Mouse (Mus musculus) CH12.LX (cell line): ENCODE measurements around the gene Tpo. TPM values are rescaled to one million over a fixed set of nuclear protein-coding genes. Genes with fewer than 3 reads are reported as not detected.

Experiments
- DNase-seq: peaks from one replicate; pipeline ENCODE4 v3.0.0-alpha.2; 2013; ENCODE audit errors: extremely low read depth
- H3K27ac ChIP-seq: 2 replicates; pipeline ENCODE4 v1.5.1; 2012; ENCODE audit warnings: low read depth, mild to moderate bottlenecking, control low read depth, moderate library complexity; ENCODE audit not compliant: insufficient read depth
- H3K27me3 ChIP-seq: replicated peaks from 2 replicates; pipeline ENCODE3; 2012; ENCODE audit warnings: inconsistent platforms
- H3K36me3 ChIP-seq, 2 experiments: replicated peaks in 1 of 2; 2 replicates each; pipeline versions ENCODE3 to v1.6.1; 2012; ENCODE audit warnings: inconsistent platforms in 1 of 2, low read length in 1 of 2, mild to moderate bottlenecking in 1 of 2, mixed read lengths in 1 of 2, moderate library complexity in 1 of 2; ENCODE audit not compliant: control insufficient read depth in 1 of 2, insufficient read depth in 1 of 2
- H3K4me1 ChIP-seq, 2 experiments: 2 replicates each; pipeline ENCODE4 v1.6.1; 2012; ENCODE audit warnings: inconsistent platforms in 1 of 2, moderate library complexity in 1 of 2; ENCODE audit not compliant: insufficient read depth in 2 of 2, control insufficient read depth in 1 of 2
- H3K4me2 ChIP-seq: 2 replicates; pipeline ENCODE4 v1.6.1; 2012; ENCODE audit warnings: low read depth, mild to moderate bottlenecking, control low read depth; ENCODE audit not compliant: poor library complexity, insufficient read depth, severe bottlenecking
- H3K4me3 ChIP-seq, 3 experiments: fragments of 150-350 bp in 1 of 3; sonication (generic) in 1 of 3; replicated peaks in 1 of 3; 2 replicates each; pipeline versions ENCODE3 to v1.5.1; 2011 to 2012; ENCODE audit warnings: low read depth in 2 of 3, low read length in 2 of 3, mild to moderate bottlenecking in 2 of 3, moderate library complexity in 2 of 3, control low read depth in 1 of 3, improper control_type of control experiment in 1 of 3, inconsistent platforms in 1 of 3, mixed read lengths in 1 of 3; ENCODE audit not compliant: poor library complexity in 1 of 3
- H3K79me2 ChIP-seq: replicated peaks from 2 replicates; pipeline ENCODE4 v1.6.1; 2012; ENCODE audit warnings: mild to moderate bottlenecking, moderate library complexity; ENCODE audit not compliant: control insufficient read depth, poor library complexity, insufficient read depth, severe bottlenecking; ENCODE audit errors: extremely low read depth
- H3K9ac ChIP-seq: 2 replicates; pipeline ENCODE4 v1.6.1; 2012; ENCODE audit warnings: low read depth, mild to moderate bottlenecking, control low read depth, moderate library complexity; ENCODE audit not compliant: insufficient read depth
- H3K9me3 ChIP-seq: replicated peaks from 2 replicates; pipeline ENCODE3; 2012; ENCODE audit warnings: low read length, inconsistent platforms, mixed read lengths
- BHLHE40 ChIP-seq: IDR thresholded peaks from 2 replicates; pipeline ENCODE4 v1.6.1; 2011; ENCODE audit warnings: mild to moderate bottlenecking, low read depth, low read length, improper control_type of control experiment
- CTCF ChIP-seq, 2 experiments: IDR thresholded peaks in 1 of 2; conservative IDR thresholded peaks in 1 of 2; 2 replicates each; pipeline ENCODE4 v1.5.1; 2011 to 2012; ENCODE audit warnings: low read depth in 2 of 2, low read length in 2 of 2, improper control_type of control experiment in 1 of 2, inconsistent platforms in 1 of 2, mild to moderate bottlenecking in 1 of 2, moderate library complexity in 1 of 2
- E2F4 ChIP-seq: IDR thresholded peaks from 2 replicates; pipeline ENCODE4 v1.6.1; 2011; ENCODE audit warnings: low read depth, low read length, improper control_type of control experiment; ENCODE audit not compliant: insufficient replicate concordance
- ELF1 ChIP-seq: IDR thresholded peaks from 2 replicates; pipeline ENCODE4 v1.6.1; 2014; ENCODE audit warnings: low read depth, mild to moderate bottlenecking, inconsistent platforms, low read length, improper control_type of control experiment
- EP300 ChIP-seq: IDR thresholded peaks from 2 replicates; pipeline ENCODE4 v1.6.1; 2011; ENCODE audit warnings: low read length, improper control_type of control experiment
- ETS1 ChIP-seq: conservative IDR thresholded peaks from 2 replicates; pipeline ENCODE4 v1.6.1; 2012; ENCODE audit warnings: low read depth, mild to moderate bottlenecking, inconsistent platforms, low read length, improper control_type of control experiment, moderate library complexity
- GABPA ChIP-seq: IDR thresholded peaks from 2 replicates; pipeline ENCODE4 v1.6.1; 2012; ENCODE audit warnings: low read depth, low read length, improper control_type of control experiment, inconsistent platforms; ENCODE audit not compliant: insufficient replicate concordance
- IRF4 ChIP-seq: IDR thresholded peaks from 2 replicates; pipeline ENCODE4 v1.6.1; 2014; ENCODE audit warnings: low read depth, mild to moderate bottlenecking, inconsistent platforms, low read length, improper control_type of control experiment
- JUN ChIP-seq: IDR thresholded peaks from 2 replicates; pipeline ENCODE4 v1.6.1; 2011; ENCODE audit warnings: low read depth, mild to moderate bottlenecking, low read length, improper control_type of control experiment, moderate library complexity; ENCODE audit not compliant: insufficient read depth
- KAT2A ChIP-seq: IDR thresholded peaks from 2 replicates; pipeline ENCODE4 v1.6.1; 2012; ENCODE audit warnings: low read length, improper control_type of control experiment, inconsistent platforms; ENCODE audit not compliant: insufficient replicate concordance
- MAX ChIP-seq: IDR thresholded peaks from 2 replicates; pipeline ENCODE4 v1.6.1; 2011; ENCODE audit warnings: low read length, improper control_type of control experiment
- MXI1 ChIP-seq: IDR thresholded peaks from 2 replicates; pipeline ENCODE4 v1.6.1; 2011; ENCODE audit warnings: mild to moderate bottlenecking, low read depth, low read length, improper control_type of control experiment
- MYC ChIP-seq: IDR thresholded peaks from 2 replicates; pipeline ENCODE4 v1.6.1; 2011; ENCODE audit warnings: low read depth, mild to moderate bottlenecking, improper control_type of control experiment, low read length
- NELFE ChIP-seq: IDR thresholded peaks from 2 replicates; pipeline ENCODE4 v1.6.1; 2011; ENCODE audit warnings: low read depth, low read length, improper control_type of control experiment
- PAX5 ChIP-seq: IDR thresholded peaks from 2 replicates; pipeline ENCODE4 v1.6.1; 2012; ENCODE audit warnings: low read length, inconsistent platforms, mixed read lengths
- POLR2A ChIP-seq: IDR thresholded peaks from 2 replicates; pipeline ENCODE4 v1.6.1; 2011; ENCODE audit warnings: low read depth, mild to moderate bottlenecking, improper control_type of control experiment, low read length
- POLR2AphosphoS2 ChIP-seq: IDR thresholded peaks from 2 replicates; pipeline ENCODE4 v1.6.1; 2011; ENCODE audit warnings: low read depth, low read length, improper control_type of control experiment
- SIN3A ChIP-seq: IDR thresholded peaks from 2 replicates; pipeline ENCODE4 v1.6.1; 2012; ENCODE audit warnings: low read length, improper control_type of control experiment, inconsistent platforms
- USF1 ChIP-seq: IDR thresholded peaks from 2 replicates; pipeline ENCODE4 v1.6.1; 2014; ENCODE audit warnings: low read depth, mild to moderate bottlenecking, inconsistent platforms, low read length, improper control_type of control experiment
- ZC3H11A ChIP-seq: IDR thresholded peaks from 2 replicates; pipeline ENCODE4 v1.6.1; 2012; ENCODE audit warnings: low read depth, mild to moderate bottlenecking, inconsistent platforms, low read length, improper control_type of control experiment
- ZMIZ1 ChIP-seq: IDR thresholded peaks from 2 replicates; pipeline ENCODE4 v1.6.1; 2012; ENCODE audit warnings: low read depth, mild to moderate bottlenecking, inconsistent platforms, low read length, improper control_type of control experiment
- dilution Hi-C: fragments of 300-500 bp; cut with MboI; formaldehyde crosslinking; loops from 2 replicates; pipeline ENCODE4 v1.14.3; 2020; ENCODE audit warnings: low sequenced_read_pairs; ENCODE audit not compliant: extremely low pct_unique_long_range_greater_than_20kb, extremely low pct_ligation_motif_present
- in situ Hi-C: fragments of 300-500 bp; cut with MboI; formaldehyde crosslinking; loops from 3 replicates; pipeline ENCODE4 v1.14.3; 2019; ENCODE audit warnings: low sequenced_read_pairs, low pct_ligation_motif_present, low pct_unique_long_range_greater_than_20kb, mixed read lengths
- polyA plus RNA-seq: library from polyadenylated mRNA; unstranded; fragments of >175 nt; gene quantifications from 2 replicates; pipeline ENCODE4 v1.2.1, GENCODE M21; 2012; ENCODE audit warnings: low read depth; ENCODE audit not compliant: insufficient read length
- total RNA-seq, 2 experiments: library from RNA; depleted of rRNA; stranded (reverse); fragments of 300-350 nt in 1 of 2; fragments of >200 nt in 1 of 2; gene quantifications; 2 replicates each; pipeline ENCODE4 v1.2.3; 2012 to 2014

Gene Tpo
- total and polyA plus RNA-seq, 3 experiments, result not detected

DNA sequence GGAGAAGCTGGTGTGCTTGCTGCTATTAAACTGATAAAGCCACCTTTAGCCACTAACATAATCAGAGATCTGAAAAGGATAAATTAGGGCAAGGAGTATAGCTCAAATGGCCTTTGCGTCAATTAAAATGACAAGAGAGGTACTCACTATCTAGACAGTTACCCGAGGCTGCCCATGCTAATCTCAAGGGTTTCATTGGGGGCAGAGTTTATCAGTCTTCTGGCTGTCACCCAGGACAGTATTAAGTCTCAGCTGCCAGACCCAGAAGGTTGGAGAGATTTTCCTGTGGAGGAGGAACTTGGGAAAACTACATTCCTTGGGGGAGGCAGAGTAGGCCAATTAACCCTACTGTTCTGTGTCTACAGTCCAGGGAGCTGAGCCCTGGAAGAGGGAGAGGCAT, 63.1 kb downstream of the Tpo start:
- H3K36me3 ChIP-seq, result no peaks in the 10 kb centered on the region
- DNase-seq, result no peak
- no peaks in the 10 kb centered on the region for H3K4me1 ChIP-seq
- no peak overlapping the region for H3K4me2 ChIP-seq
- H3K79me2 ChIP-seq, result no peaks in the 10 kb centered on the region
- H3K27ac ChIP-seq, result no peak overlapping the region
- no peak overlapping the region for H3K4me3 ChIP-seq
- no peaks in the 10 kb centered on the region for H3K27me3 ChIP-seq
- TF ChIP-seq CTCF (conservative IDR thresholded peaks at IDR 0.05 in 1 of 2, IDR thresholded peaks at IDR 0.05 in 1 of 2; ENCODE audit: low read depth in 2 of 2, low read length in 2 of 2), result no peak
- no peak for TF ChIP-seq ELF1
- no peak for TF ChIP-seq MYC
- no peak for TF ChIP-seq KAT2A
- TF ChIP-seq POLR2AphosphoS2, result no peak
- TF ChIP-seq E2F4, result no peak
- no peak for TF ChIP-seq MXI1
- TF ChIP-seq ZMIZ1, result no peak
- TF ChIP-seq EP300, result no peak
- no peak for TF ChIP-seq IRF4
- TF ChIP-seq USF1, result no peak
- TF ChIP-seq NELFE, result no peak
- TF ChIP-seq, all 38 proteins: peak for 0
- Histone ChIP-seq H3K9me3 (no peaks in the 10 kb centered on the region), H3K9ac (no peak overlapping the region)
- in situ Hi-C loops, result no loop called here
- dilution Hi-C loops, result no loop called here

DNA sequence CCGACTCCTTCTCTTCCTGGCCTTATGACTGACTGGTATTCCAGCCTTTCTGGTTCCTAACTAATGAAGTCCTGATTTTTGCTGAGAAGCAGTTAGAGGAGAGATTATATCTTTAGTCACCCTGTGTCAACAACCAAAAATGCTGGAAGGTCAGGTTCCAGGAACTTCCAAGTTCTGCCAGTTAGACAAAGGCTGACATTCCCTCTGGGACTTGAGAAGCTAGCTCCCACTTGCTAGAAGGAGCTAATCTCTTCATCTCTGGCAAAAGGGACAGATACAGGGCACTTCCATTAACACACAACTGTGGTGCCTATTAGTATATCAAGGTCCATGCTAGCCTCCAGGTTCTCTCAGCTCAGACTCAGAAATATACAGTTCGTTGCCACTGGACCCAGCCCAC, 64.6 kb downstream of the Tpo start:
- in situ Hi-C loops, result no loop called here

GRCm38 (mm10) chr12:30062118-30062505, 70.3 kb downstream of the Tpo start:
- Histone ChIP-seq H3K4me2 (no peak overlapping the region), H3K9ac (no peak overlapping the region), H3K36me3 (no peaks in the 10 kb centered on the region), H3K27ac (no peak overlapping the region), H3K4me3 (no peak overlapping the region), H3K9me3 (no peaks in the 10 kb centered on the region), H3K79me2 (no peaks in the 10 kb centered on the region), H3K4me1 (no peaks in the 10 kb centered on the region), H3K27me3 (no peaks in the 10 kb centered on the region)
- in situ Hi-C loops (no loop called here), dilution Hi-C loops (no loop called here)
- DNase-seq, result no peak
- no peak for TF ChIP-seq ZC3H11A
- no peak for TF ChIP-seq JUN
- TF ChIP-seq E2F4, result no peak
- TF ChIP-seq KAT2A, result no peak
- no peak for TF ChIP-seq SIN3A
- no peak for TF ChIP-seq IRF4
- no peak for TF ChIP-seq MXI1
- TF ChIP-seq ELF1, result no peak
- no peak for TF ChIP-seq POLR2A
- TF ChIP-seq MAX, result no peak
- no peak for TF ChIP-seq ETS1
- no peak for TF ChIP-seq GABPA
- TF ChIP-seq EP300, result no peak

More for the DNA sequence above, 64.6 kb downstream of the Tpo start:
- dilution Hi-C loops, result no loop called here
- no peaks in the 10 kb centered on the region for H3K79me2 ChIP-seq
- H3K27ac ChIP-seq, result no peak overlapping the region
- no peak overlapping the region for H3K4me2 ChIP-seq
- H3K4me1 ChIP-seq, result no peaks in the 10 kb centered on the region
- no peaks in the 10 kb centered on the region for H3K36me3 ChIP-seq
- no peak for DNase-seq
- H3K9ac ChIP-seq, result no peak overlapping the region
- H3K4me3 ChIP-seq, result no peak overlapping the region
- TF ChIP-seq BHLHE40 (no peak), PAX5 (no peak)
- no peaks in the 10 kb centered on the region for H3K27me3 ChIP-seq
- no peaks in the 10 kb centered on the region for H3K9me3 ChIP-seq
